Mouse (Mus musculus) neural tube, embryonic 14.5 days (tissue): Measurements from ENCODE around the gene Mfsd4b1. TPM values are rescaled to one million over a fixed set of nuclear protein-coding genes. Genes with fewer than 3 reads are reported as not detected.
A peak's percentile ranks its signal among the peaks of the same experiment; 100 is the strongest.
"Not testable (repeated sequence)": the region's sequence is repeated elsewhere in the genome, so short reads cannot be mapped to it uniquely, and the experiment has no call there.

Experiments
- ATAC-seq: fragments of 200-750 bp; cut with Nextera tagmentation; 2 replicates; pipeline ENCODE4 v1.8.0; 2017; ENCODE audit warnings: low read depth, mild to moderate bottlenecking, moderate TSS enrichment, moderate library complexity
- H3K27ac ChIP-seq: fragments of 300-500 bp; sonication (generic); 2 replicates; pipeline ENCODE4 v1.5.1; 2014; ENCODE audit warnings: low read depth, mild to moderate bottlenecking, control low read depth, low read length, moderate library complexity, mixed read lengths
- H3K27me3 ChIP-seq: fragments of 300-500 bp; sonication (generic); 2 replicates; pipeline ENCODE4 v1.6.1; 2014; ENCODE audit warnings: low read length; ENCODE audit not compliant: control insufficient read depth, insufficient read depth
- H3K36me3 ChIP-seq: fragments of 300-500 bp; sonication (generic); 2 replicates; pipeline ENCODE4 v1.6.1; 2014; ENCODE audit warnings: low read length, mixed read lengths; ENCODE audit not compliant: control insufficient read depth, insufficient read depth
- H3K4me1 ChIP-seq: fragments of 300-500 bp; sonication (generic); 2 replicates; pipeline ENCODE4 v1.6.1; 2014; ENCODE audit warnings: low read length; ENCODE audit not compliant: control insufficient read depth, insufficient read depth
- H3K4me2 ChIP-seq: fragments of 300-500 bp; sonication (generic); 2 replicates; pipeline ENCODE4 v1.6.1; 2014; ENCODE audit warnings: mild to moderate bottlenecking, low read depth, low read length, control low read depth
- H3K4me3 ChIP-seq: fragments of 300-500 bp; sonication (generic); 2 replicates; pipeline ENCODE4 v1.5.1; 2014; ENCODE audit warnings: low read depth, low read length, control low read depth, mixed read lengths
- H3K9ac ChIP-seq: fragments of 300-500 bp; sonication (generic); replicated peaks from 2 replicates; pipeline ENCODE4 v1.6.1; 2014; ENCODE audit warnings: low read depth, mild to moderate bottlenecking, control low read depth, low read length, mixed read lengths
- H3K9me3 ChIP-seq: fragments of 300-500 bp; sonication (generic); 2 replicates; pipeline ENCODE4 v1.6.1; 2016; ENCODE audit warnings: low read length; ENCODE audit not compliant: control insufficient read depth
- WGBS: fragments of 180-500 bp; shearing (Covaris S2); extraction: QIAGEN DNeasy Blood & Tissue Kit; methylation state at CpG from one replicate; pipeline ENCODE4 v1.1.7; 2014; 5-methylcytosine and 5-hydroxymethylcytosine counted together
- polyA plus RNA-seq: library from polyadenylated mRNA; unstranded; fragments of >200 nt; fragmentation: Nextera tagmentation; extraction: Ambion mirVana; gene quantifications from 2 replicates; pipeline ENCODE4 v1.2.1, GENCODE M21; 2014

The Mfsd4b1 gene
- polyA plus RNA-seq, 1 experiment from 2014 or later = 0.63 TPM

DNA sequence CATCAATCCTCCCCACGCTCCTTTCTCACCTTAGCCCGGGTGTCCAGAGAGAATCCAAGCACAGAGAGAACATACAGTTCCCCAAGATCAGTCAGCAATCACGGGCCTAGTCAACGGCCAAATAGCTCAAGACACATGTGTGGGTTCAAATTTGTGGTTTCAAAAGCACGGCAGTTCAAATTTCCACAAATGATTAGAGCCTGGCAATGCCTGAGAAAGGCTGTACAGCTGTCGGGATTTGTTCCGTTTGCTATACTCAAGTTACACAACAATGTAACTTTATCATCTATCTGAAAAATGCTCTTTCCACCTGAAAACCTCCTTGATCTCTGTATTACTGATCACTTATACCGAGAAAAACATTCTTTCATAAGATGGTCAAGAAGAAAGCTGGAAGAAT is 492 bp upstream of the Mfsd4b1 start:
- H3K4me2 ChIP-seq = peak overlapping the region; percentile 80
- no peak overlapping the region for H3K27ac ChIP-seq
- 0 out of 2 replicates have a peak overlapping the region, but pooled peaks have one; percentile 76 for H3K9ac ChIP-seq
- no peaks in the 10 kb centered on the region for H3K27me3 ChIP-seq
- no peaks in the 10 kb centered on the region for H3K36me3 ChIP-seq
- ATAC-seq = no peak
- H3K9me3 ChIP-seq = no peaks in the 10 kb centered on the region
- peak overlapping the region; percentile 67 for H3K4me3 ChIP-seq
- 69% methylated on average over 8 of the region's 8 CpGs for WGBS
- H3K4me1 ChIP-seq = peaks cover 7% of the 10 kb centered on the region; the same call in 1 of the 2 replicates

DNA sequence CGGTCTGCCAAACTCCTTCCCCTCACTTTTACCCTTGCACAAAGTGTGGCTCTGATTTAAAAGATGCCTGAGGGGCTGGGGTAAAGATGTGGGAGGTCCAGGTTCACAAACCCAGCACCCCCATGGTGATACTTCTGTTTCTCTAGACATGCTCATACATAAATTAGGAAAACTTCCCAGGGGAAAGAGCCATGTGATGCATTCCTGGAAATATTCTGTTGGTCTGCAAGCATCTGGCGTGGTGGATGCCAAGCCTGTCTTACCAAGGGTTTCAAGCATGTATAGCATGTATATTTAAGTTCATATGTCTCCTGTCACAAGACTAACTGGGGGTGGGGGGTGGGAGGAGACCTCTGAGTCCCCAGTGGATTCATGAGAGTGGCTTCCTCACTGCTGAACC is 4.7 kb downstream of the Mfsd4b1 start:
- Histone ChIP-seq H3K4me3 (no peak overlapping the region), H3K4me2 (no peak overlapping the region), H3K9ac (no peak overlapping the region), H3K27me3 (no peaks in the 10 kb centered on the region), H3K27ac (no peak overlapping the region), H3K9me3 (no peaks in the 10 kb centered on the region), H3K36me3 (no peaks in the 10 kb centered on the region), H3K4me1 (peaks cover 5% of the 10 kb centered on the region; the same call in 1 of the 2 replicates)
- ATAC-seq = no peak
- 65% methylated on average over 2 of the region's 2 CpGs for WGBS

DNA sequence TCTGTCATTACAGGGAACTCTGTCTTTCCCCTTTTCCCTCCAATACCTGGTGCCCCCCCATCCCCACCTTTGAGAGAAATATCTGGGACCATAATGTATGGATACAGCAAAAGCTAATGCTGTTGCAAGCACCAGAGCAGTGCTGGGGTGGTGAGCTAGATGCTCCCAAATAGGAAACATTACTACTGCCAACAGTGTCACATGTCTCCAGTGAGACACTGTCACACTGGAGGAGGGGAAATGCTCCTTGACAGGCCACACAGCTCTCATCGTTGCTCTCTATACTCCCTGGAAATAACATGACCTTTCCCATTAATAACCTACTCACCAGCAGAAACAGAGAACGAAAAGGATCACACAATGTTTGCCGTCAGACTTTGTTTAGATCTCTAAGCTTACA is 5.6 kb downstream of the Mfsd4b1 start:
- no peak overlapping the region for H3K9ac ChIP-seq
- H3K27me3 ChIP-seq = no peaks in the 10 kb centered on the region
- no peak overlapping the region for H3K4me3 ChIP-seq
- 0 out of 2 replicates have a peak, but pooled peaks cover 2% of the 10 kb centered on the region for H3K4me1 ChIP-seq
- H3K9me3 ChIP-seq = no peaks in the 10 kb centered on the region
- no peaks in the 10 kb centered on the region for H3K36me3 ChIP-seq
- WGBS = 82% methylated on average over 3 of the region's 3 CpGs
- H3K4me2 ChIP-seq = no peak overlapping the region
- H3K27ac ChIP-seq = no peak overlapping the region
- ATAC-seq = no peak

DNA sequence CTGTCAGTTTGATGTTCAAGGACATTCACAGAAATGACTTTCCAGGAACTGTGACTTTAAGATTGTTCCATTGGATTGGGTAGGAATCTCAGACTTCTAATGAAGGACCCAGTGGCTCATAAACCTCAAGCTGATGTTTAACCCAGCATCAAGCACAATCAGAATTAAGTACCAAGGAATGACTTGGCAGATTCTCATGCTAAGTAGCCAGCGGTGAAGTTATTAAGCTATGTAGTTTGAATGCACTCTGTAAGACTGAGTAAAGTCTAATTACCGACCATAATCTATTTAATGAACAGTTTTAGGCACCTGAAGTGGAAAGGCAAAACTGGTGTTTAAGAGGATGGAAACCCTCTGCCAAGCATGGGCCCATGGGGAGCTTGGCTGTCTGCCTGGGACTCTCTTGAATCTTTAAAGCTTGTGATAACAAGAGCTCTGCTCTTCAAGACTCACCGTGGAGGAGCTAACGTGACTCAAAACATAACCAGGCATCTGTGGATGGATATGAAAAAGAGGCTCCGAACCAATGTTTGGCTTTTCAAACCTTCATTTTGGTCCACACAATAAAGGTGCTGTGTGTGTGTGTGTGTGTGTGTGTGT is 6.7 kb downstream of the Mfsd4b1 start:
- Histone ChIP-seq H3K9ac (no peak overlapping the region), H3K27ac (no peak overlapping the region), H3K4me2 (no peak overlapping the region), H3K27me3 (no peaks in the 10 kb centered on the region), H3K4me1 (no peaks in the 10 kb centered on the region), H3K36me3 (no peaks in the 10 kb centered on the region), H3K4me3 (no peak overlapping the region), H3K9me3 (no peaks in the 10 kb centered on the region)
- 79% methylated on average over 5 of the region's 5 CpGs for WGBS
- no peak for ATAC-seq

DNA sequence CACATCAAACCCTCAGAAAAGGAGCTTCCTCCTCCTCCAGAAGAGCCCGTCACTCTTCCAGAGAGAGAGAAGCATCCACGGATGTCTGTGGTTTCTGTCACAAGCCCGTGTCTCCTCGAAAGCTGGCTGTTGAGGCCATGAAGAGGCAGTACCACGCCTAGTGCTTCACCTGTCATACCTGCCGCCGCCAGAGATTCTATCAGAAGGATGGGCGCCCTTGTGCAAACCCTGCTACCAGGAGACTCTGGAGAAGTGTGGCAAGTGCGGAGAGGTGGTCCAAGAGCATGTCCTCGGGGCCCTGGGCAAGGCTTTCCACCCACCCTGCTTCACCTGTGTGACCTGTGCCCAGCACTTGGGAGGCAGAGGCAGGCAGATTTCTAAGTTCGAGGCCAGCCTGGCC is 15.5 kb downstream of the Mfsd4b1 start:
- ATAC-seq = no peak
- no peaks in the 10 kb centered on the region for H3K9me3 ChIP-seq
- H3K4me3 ChIP-seq = no peak overlapping the region
- no peaks in the 10 kb centered on the region for H3K27me3 ChIP-seq
- H3K9ac ChIP-seq = no peak overlapping the region
- H3K27ac ChIP-seq = no peak overlapping the region
- H3K36me3 ChIP-seq = no peaks in the 10 kb centered on the region
- H3K4me1 ChIP-seq = no peaks in the 10 kb centered on the region
- 91% methylated on average over 11 of the region's 11 CpGs for WGBS
- no peak overlapping the region for H3K4me2 ChIP-seq

DNA sequence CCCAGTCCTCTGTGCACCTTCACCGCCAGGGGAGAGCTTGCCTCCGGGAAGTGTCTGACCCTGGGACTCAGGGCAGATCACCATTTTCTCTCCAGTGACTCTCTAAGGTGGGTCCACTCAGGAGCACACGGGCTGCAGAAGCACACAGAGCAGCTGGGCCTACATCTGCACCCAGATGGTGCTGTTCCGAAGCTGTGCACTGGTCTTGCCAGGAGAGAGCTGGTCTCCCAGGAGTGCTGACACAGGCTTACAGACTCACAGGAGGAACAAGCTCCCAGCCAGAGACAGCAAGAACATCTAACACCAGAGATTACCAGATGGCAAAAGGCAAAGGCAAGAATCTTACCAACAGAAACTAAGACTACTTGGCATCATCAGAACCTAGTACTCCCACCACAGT is 16.2 kb downstream of the Mfsd4b1 start:
- WGBS = 79% methylated on average over 4 of the region's 4 CpGs
- H3K4me1 ChIP-seq, H3K9ac ChIP-seq, H3K9me3 ChIP-seq, H3K27me3 ChIP-seq, H3K4me2 ChIP-seq, H3K27ac ChIP-seq, ATAC-seq, H3K36me3 ChIP-seq, H3K4me3 ChIP-seq: not testable (repeated sequence)

DNA sequence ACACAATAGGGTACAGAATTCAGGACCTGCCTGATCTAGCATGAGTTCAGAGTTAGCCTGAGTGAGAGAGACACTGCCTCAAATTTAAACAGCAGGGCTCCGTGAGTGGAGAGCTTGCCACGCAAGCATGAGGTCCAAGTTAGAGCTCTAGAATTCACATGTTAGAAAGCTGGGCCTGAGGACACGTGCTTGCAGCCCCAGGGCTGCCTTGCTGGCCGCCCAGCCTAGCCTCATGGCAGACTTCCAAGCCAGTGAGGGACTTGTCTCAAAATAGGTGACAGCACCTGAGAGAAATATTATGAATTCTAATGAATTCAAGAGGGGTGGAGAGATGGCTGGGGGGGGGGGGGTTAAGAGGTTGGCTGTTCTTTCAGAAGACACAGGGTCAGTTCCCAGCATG is 17.1 kb downstream of the Mfsd4b1 start:
- Histone ChIP-seq H3K9ac (no peak overlapping the region), H3K9me3 (no peaks in the 10 kb centered on the region), H3K4me3 (no peak overlapping the region), H3K36me3 (no peaks in the 10 kb centered on the region), H3K27me3 (no peaks in the 10 kb centered on the region), H3K27ac (no peak overlapping the region), H3K4me1 (no peaks in the 10 kb centered on the region), H3K4me2 (no peak overlapping the region)
- ATAC-seq = no peak
- 87% methylated on average over 4 of the region's 4 CpGs for WGBS

DNA sequence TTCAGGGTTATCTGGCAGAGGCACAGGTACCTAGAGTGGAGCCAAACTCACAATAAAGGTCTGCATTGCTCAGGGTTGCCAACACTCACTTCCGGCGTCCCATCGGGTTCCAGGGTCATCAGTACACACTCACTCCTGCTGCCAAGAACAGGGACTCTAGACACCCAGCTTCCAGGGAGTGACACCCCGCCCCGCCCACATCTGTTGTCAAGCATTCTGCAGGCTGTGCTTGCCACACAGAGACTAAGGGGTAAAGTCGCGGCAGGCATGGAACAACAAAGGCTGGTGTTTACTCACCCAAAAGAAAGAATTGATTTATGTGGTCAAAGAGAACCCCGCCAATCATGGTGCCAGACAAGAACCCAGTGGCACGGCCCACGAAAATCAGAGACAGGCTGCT is 18.1 kb downstream of the Mfsd4b1 start:
- no peak overlapping the region for H3K4me2 ChIP-seq
- no peak overlapping the region for H3K9ac ChIP-seq
- no peak for ATAC-seq
- H3K27ac ChIP-seq = no peak overlapping the region
- no peaks in the 10 kb centered on the region for H3K27me3 ChIP-seq
- H3K36me3 ChIP-seq = no peaks in the 10 kb centered on the region
- H3K4me3 ChIP-seq = no peak overlapping the region
- no peaks in the 10 kb centered on the region for H3K9me3 ChIP-seq
- H3K4me1 ChIP-seq = no peaks in the 10 kb centered on the region
- WGBS = 50% methylated on average over 10 of the region's 10 CpGs

DNA sequence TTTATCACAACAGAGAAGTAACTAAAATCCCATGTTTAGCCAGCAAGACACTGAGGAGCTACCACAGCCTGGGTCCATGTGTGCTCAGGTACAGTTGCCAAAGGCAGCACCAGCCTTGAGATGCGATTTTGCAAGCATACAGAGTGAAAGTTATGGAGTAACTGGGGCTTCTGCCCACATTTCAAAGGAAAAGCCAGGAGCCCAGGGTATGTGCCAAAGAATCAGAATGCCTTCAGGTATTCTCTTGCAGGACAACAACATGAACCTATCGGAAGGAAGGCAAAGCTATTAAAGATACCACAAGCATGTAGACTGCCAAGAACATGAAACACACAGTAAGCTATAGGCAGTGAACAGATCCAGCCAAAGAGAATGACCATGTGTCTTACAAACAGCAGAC is 24.3 kb downstream of the Mfsd4b1 start:
- H3K36me3 ChIP-seq = no peaks in the 10 kb centered on the region

More for the DNA sequence above, 24.3 kb downstream of the Mfsd4b1 start:
- Histone ChIP-seq H3K27ac (no peak overlapping the region), H3K9ac (no peak overlapping the region), H3K4me1 (no peaks in the 10 kb centered on the region), H3K4me3 (no peak overlapping the region), H3K27me3 (no peaks in the 10 kb centered on the region), H3K4me2 (no peak overlapping the region), H3K9me3 (no peaks in the 10 kb centered on the region)
- ATAC-seq = no peak
- WGBS = 95% methylated on average over 2 of the region's 2 CpGs
